Mouse (Mus musculus) kidney, postnatal 0 days (tissue): ENCODE measurements around the gene Clstn2. TPM values are rescaled to one million over a fixed set of nuclear protein-coding genes. Genes with fewer than 3 reads are reported as not detected.

Source experiments
- ATAC-seq: fragments of 200-750 bp; cut with Nextera tagmentation; replicated peaks from 2 replicates; pipeline ENCODE4 v1.8.0; 2017; ENCODE audit warnings: low read depth, moderate number of reproducible peaks, moderate TSS enrichment, moderate library complexity; ENCODE audit not compliant: low FRiP score
- DNase-seq: peaks from one replicate; pipeline ENCODE4 v3.0.0-alpha.2; 2016; ENCODE audit warnings: low spot score
- H3K27ac ChIP-seq: fragments of 300-500 bp; sonication (generic); 2 replicates; pipeline ENCODE4 v1.5.1; 2014; ENCODE audit warnings: mild to moderate bottlenecking
- H3K27me3 ChIP-seq: fragments of 300-500 bp; sonication (generic); 2 replicates; pipeline ENCODE4 v1.6.1; 2014; ENCODE audit warnings: low read length, mixed read lengths; ENCODE audit not compliant: insufficient read depth
- H3K36me3 ChIP-seq: fragments of 300-500 bp; sonication (generic); 2 replicates; pipeline ENCODE4 v1.6.1; 2014; ENCODE audit warnings: low read length, mixed read lengths; ENCODE audit not compliant: insufficient read depth
- H3K4me1 ChIP-seq: fragments of 300-500 bp; sonication (generic); replicated peaks from 2 replicates; pipeline ENCODE4 v1.6.1; 2014; ENCODE audit warnings: antibody characterized with exemption, low read length, mixed read lengths; ENCODE audit not compliant: insufficient read depth
- H3K4me2 ChIP-seq: fragments of 300-500 bp; sonication (generic); 2 replicates; pipeline ENCODE4 v1.6.1; 2014; ENCODE audit warnings: mild to moderate bottlenecking, low read length, moderate library complexity, mixed read lengths
- H3K4me3 ChIP-seq: fragments of 300-500 bp; sonication (generic); replicated peaks from 2 replicates; pipeline ENCODE4 v1.5.1; 2014; ENCODE audit warnings: low read depth, low read length
- H3K9ac ChIP-seq: fragments of 300-500 bp; sonication (generic); 2 replicates; pipeline ENCODE4 v1.6.1; 2014; ENCODE audit warnings: low read depth, low read length
- H3K9me3 ChIP-seq: fragments of 300-500 bp; sonication (generic); replicated peaks from 2 replicates; pipeline ENCODE4 v1.6.1; 2016; ENCODE audit warnings: low read length, inconsistent platforms, mixed read lengths
- CTCF ChIP-seq: IDR thresholded peaks from 2 replicates; pipeline ENCODE4 v1.5.1; 2016; ENCODE audit warnings: antibody characterized with exemption, low read depth, mild to moderate bottlenecking, moderate library complexity
- WGBS: fragments of 180-500 bp; shearing (Covaris S2); extraction: QIAGEN DNeasy Blood & Tissue Kit; methylation state at CpG from one replicate; pipeline ENCODE4 v1.1.7; 2014; 5-methylcytosine and 5-hydroxymethylcytosine counted together
- polyA plus RNA-seq: library from polyadenylated mRNA; unstranded; fragments of >200 nt; fragmentation: Nextera tagmentation; extraction: Ambion mirVana; gene quantifications from 2 replicates; pipeline ENCODE4 v1.2.1, GENCODE M21; 2015

Clstn2 gene
- polyA plus RNA-seq, 1 experiment from 2014 or later: 0.91 TPM

- Histone ChIP-seq H3K4me2 (no peak overlapping the region), H3K9me3 (no peaks in the 10 kb centered on the region), H3K4me3 (no peak overlapping the region), H3K9ac (no peak overlapping the region), H3K27ac (no peak overlapping the region), H3K36me3 (no peaks in the 10 kb centered on the region), H3K27me3 (no peaks in the 10 kb centered on the region), H3K4me1 (no peaks in the 10 kb centered on the region)
- 84% methylated on average over 3 of the region's 3 CpGs for WGBS
- no peak for TF ChIP-seq CTCF
- DNase-seq (no peak), ATAC-seq (no peak)
These were observed 305.1 kb downstream of the Clstn2 start for GRCm38 (mm10) chr9:97727715-97728486.

- Histone ChIP-seq H3K27me3 (no peaks in the 10 kb centered on the region), H3K36me3 (no peaks in the 10 kb centered on the region), H3K9ac (no peak overlapping the region), H3K4me2 (no peak overlapping the region), H3K4me1 (no peaks in the 10 kb centered on the region), H3K27ac (no peak overlapping the region), H3K4me3 (no peak overlapping the region), H3K9me3 (no peaks in the 10 kb centered on the region)
- no peak for TF ChIP-seq CTCF
- no peak for ATAC-seq
- DNase-seq: no peak
These were observed 315.3 kb downstream of the Clstn2 start for GRCm38 (mm10) chr9:97717728-97718127.

GRCm38 (mm10) chr9:97717005-97717404 is 316.0 kb downstream of the Clstn2 start:
- no peak overlapping the region for H3K27ac ChIP-seq
- DNase-seq (no peak), ATAC-seq (no peak)
- H3K4me1 ChIP-seq: no peaks in the 10 kb centered on the region
- H3K4me3 ChIP-seq: no peak overlapping the region
- H3K27me3 ChIP-seq: no peaks in the 10 kb centered on the region
- WGBS: 75% methylated on average over 7 of the region's 7 CpGs
- no peaks in the 10 kb centered on the region for H3K36me3 ChIP-seq
- no peak for TF ChIP-seq CTCF
- no peak overlapping the region for H3K4me2 ChIP-seq
- no peaks in the 10 kb centered on the region for H3K9me3 ChIP-seq
- H3K9ac ChIP-seq: no peak overlapping the region

DNA sequence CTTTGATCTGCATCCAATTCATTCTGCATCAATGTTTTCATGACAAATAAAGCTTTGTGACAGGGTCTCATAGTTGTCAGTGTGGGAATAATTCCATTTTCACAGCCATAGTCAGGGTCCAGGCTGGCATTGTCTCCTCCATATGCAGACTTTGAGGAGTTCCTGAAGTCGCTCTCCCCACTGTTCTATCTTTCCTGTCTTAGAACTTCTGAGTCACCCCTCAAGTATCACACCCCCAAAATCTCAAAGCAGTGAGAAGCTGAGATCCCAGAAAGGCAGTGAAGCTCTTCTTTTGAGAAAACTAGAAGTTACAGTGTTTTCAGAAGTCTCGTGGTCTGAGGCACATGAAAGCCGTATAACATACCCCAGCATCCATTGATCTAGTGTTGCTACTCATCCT is 320.1 kb downstream of the Clstn2 start:
- DNase-seq (no peak), ATAC-seq (no peak)
- H3K27me3 ChIP-seq: no peaks in the 10 kb centered on the region
- TF ChIP-seq CTCF: no peak
- no peak overlapping the region for H3K27ac ChIP-seq
- H3K9me3 ChIP-seq: no peaks in the 10 kb centered on the region
- no peaks in the 10 kb centered on the region for H3K4me1 ChIP-seq
- no peak overlapping the region for H3K4me2 ChIP-seq
- no peak overlapping the region for H3K4me3 ChIP-seq
- 93% methylated on average over 3 of the region's 3 CpGs for WGBS
- no peak overlapping the region for H3K9ac ChIP-seq
- no peaks in the 10 kb centered on the region for H3K36me3 ChIP-seq

GRCm38 (mm10) chr9:97703901-97704503 is 329.0 kb downstream of the Clstn2 start:
- Histone ChIP-seq H3K9ac (no peak overlapping the region), H3K27me3 (no peaks in the 10 kb centered on the region), H3K4me2 (no peak overlapping the region), H3K36me3 (no peaks in the 10 kb centered on the region), H3K9me3 (no peaks in the 10 kb centered on the region), H3K4me1 (no peaks in the 10 kb centered on the region), H3K27ac (no peak overlapping the region), H3K4me3 (no peak overlapping the region)
- no peak for TF ChIP-seq CTCF
- ATAC-seq: no peak
- DNase-seq: no peak
- 88% methylated on average over 4 of the region's 4 CpGs for WGBS

GRCm38 (mm10) chr9:97702989-97703388 is 330.0 kb downstream of the Clstn2 start:
- no peak overlapping the region for H3K4me2 ChIP-seq
- no peak for ATAC-seq
- H3K9me3 ChIP-seq: no peaks in the 10 kb centered on the region
- H3K4me1 ChIP-seq: no peaks in the 10 kb centered on the region
- no peaks in the 10 kb centered on the region for H3K36me3 ChIP-seq
- H3K27me3 ChIP-seq: no peaks in the 10 kb centered on the region
- no peak for DNase-seq
- no peak overlapping the region for H3K4me3 ChIP-seq
- WGBS: 95% methylated on average over 2 of the region's 2 CpGs
- no peak overlapping the region for H3K9ac ChIP-seq
- no peak overlapping the region for H3K27ac ChIP-seq
- no peak for TF ChIP-seq CTCF
